Mouse (Mus musculus) liver, embryonic 14.5 days (tissue): ENCODE data around the gene Tmem205. TPM values are rescaled to one million over a fixed set of nuclear protein-coding genes. Genes with fewer than 3 reads are reported as not detected.

Source experiments
- ATAC-seq: fragments of 200-750 bp; cut with Nextera tagmentation; 2 replicates; pipeline ENCODE4 v1.8.0; 2017; ENCODE audit warnings: moderate number of reproducible peaks, mild to moderate bottlenecking, moderate library complexity; ENCODE audit not compliant: insufficient read depth
- DNase-seq, 3 experiments: peaks; one replicate each; pipeline ENCODE4 v3.0.0-alpha.2; 2012 to 2013; ENCODE audit warnings: low read depth in 3 of 3, low spot score in 3 of 3
- H3K27ac ChIP-seq: fragments of 300-500 bp; sonication (generic); 2 replicates; pipeline ENCODE4 v1.5.1; 2014; ENCODE audit warnings: moderate library complexity, mild to moderate bottlenecking, control low read depth, inconsistent platforms
- H3K27me3 ChIP-seq: fragments of 300-500 bp; sonication (generic); 2 replicates; pipeline ENCODE4 v1.6.1; 2014; ENCODE audit warnings: mild to moderate bottlenecking, low read length, moderate library complexity; ENCODE audit not compliant: control insufficient read depth, insufficient read depth
- H3K36me3 ChIP-seq: fragments of 300-500 bp; sonication (generic); replicated peaks from 2 replicates; pipeline ENCODE4 v1.6.1; 2014; ENCODE audit warnings: low read depth; ENCODE audit not compliant: control insufficient read depth, insufficient read depth
- H3K4me1 ChIP-seq, 2 experiments: fragments of 200-500 bp in 1 of 2; fragments of 300-500 bp in 1 of 2; sonication (generic) in 1 of 2; replicated peaks; 2 replicates each; pipeline ENCODE4 v1.6.1; 2012 to 2014; ENCODE audit warnings: antibody characterized with exemption in 1 of 2, inconsistent platforms in 1 of 2, low read length in 1 of 2; ENCODE audit not compliant: control insufficient read depth in 2 of 2, insufficient read depth in 2 of 2
- H3K4me2 ChIP-seq: fragments of 300-500 bp; sonication (generic); 2 replicates; pipeline ENCODE4 v1.6.1; 2014; ENCODE audit warnings: low read depth, mild to moderate bottlenecking, control low read depth, moderate library complexity
- H3K4me3 ChIP-seq, 2 experiments: fragments of 200-500 bp in 1 of 2; fragments of 300-500 bp in 1 of 2; sonication (generic) in 1 of 2; 2 replicates each; pipeline ENCODE4 v1.5.1; 2012 to 2014; ENCODE audit warnings: low read depth in 2 of 2, low read length in 2 of 2, mild to moderate bottlenecking in 2 of 2, control low read depth in 1 of 2, inconsistent platforms in 1 of 2, moderate library complexity in 1 of 2; ENCODE audit not compliant: insufficient read depth in 1 of 2
- H3K9ac ChIP-seq: fragments of 300-500 bp; sonication (generic); replicated peaks from 2 replicates; pipeline ENCODE4 v1.6.1; 2014; ENCODE audit warnings: mild to moderate bottlenecking, control low read depth, moderate library complexity
- H3K9me3 ChIP-seq: fragments of 300-500 bp; sonication (generic); 2 replicates; pipeline ENCODE4 v1.6.1; 2016; ENCODE audit warnings: low read length, mixed read lengths; ENCODE audit not compliant: control insufficient read depth
- CTCF ChIP-seq: IDR thresholded peaks from 2 replicates; pipeline ENCODE4 v1.5.1; 2016; ENCODE audit warnings: antibody characterized with exemption, low read depth, control low read depth
- EP300 ChIP-seq: IDR thresholded peaks from 2 replicates; pipeline ENCODE4 v1.6.1; 2016; ENCODE audit warnings: antibody characterized with exemption, low read depth
- WGBS: fragments of 180-500 bp; shearing (Covaris S2); extraction: QIAGEN DNeasy Blood & Tissue Kit; methylation state at CpG from one replicate; pipeline ENCODE4 v1.1.7; 2014; ENCODE audit not compliant: insufficient replicate concordance; 5-methylcytosine and 5-hydroxymethylcytosine counted together
- polyA plus RNA-seq, 2 experiments: library from polyadenylated mRNA; depleted of rRNA in 1 of 2; stranded (reverse) in 1 of 2; unstranded in 1 of 2; fragments of >200 nt; fragmentation: Nextera tagmentation in 1 of 2; extraction: Ambion mirVana in 1 of 2; gene quantifications; 2 replicates each; pipeline versions ENCODE4 v1.2.1 to v1.2.3; 2012 to 2014

Gene Tmem205
- polyA plus RNA-seq, 2 experiments: 37.5 to 110 TPM

DNA sequence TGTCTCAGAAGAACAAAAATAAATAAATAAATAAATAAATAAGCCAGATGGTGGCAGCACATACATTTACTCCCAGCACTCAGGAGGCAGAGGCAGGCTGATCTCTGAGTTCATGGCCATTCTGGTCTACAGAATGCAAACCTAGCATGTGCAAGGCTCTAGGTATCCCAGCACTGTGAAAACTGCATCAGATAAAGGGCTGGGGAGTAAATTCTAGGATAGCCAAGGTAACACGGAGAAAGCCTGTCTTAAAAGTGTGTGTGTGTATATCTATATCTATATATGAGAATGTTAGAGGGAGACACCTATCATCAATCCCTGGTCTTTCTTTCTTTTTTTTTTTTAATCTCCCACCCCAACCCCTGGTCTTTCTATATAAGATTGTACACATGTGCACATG is 1.9 kb downstream of the Tmem205 start:
- TF ChIP-seq CTCF (no peak), EP300 (no peak)
- H3K4me3 ChIP-seq: no peak overlapping the region
- no peaks in the 10 kb centered on the region for H3K9me3 ChIP-seq
- H3K36me3 ChIP-seq: no peaks in the 10 kb centered on the region
- H3K4me2 ChIP-seq: no peak overlapping the region; the same call in 1 of the 2 replicates
- H3K27ac ChIP-seq: no peak overlapping the region
- DNase-seq (no peak), ATAC-seq (no peak)
- H3K9ac ChIP-seq: no peak overlapping the region
- H3K4me1 ChIP-seq: peaks cover 8 to 20% of the 10 kb centered on the region in 2 experiments
- H3K27me3 ChIP-seq: no peaks in the 10 kb centered on the region
- 78% methylated on average over 1 of the region's 1 CpGs for WGBS

DNA sequence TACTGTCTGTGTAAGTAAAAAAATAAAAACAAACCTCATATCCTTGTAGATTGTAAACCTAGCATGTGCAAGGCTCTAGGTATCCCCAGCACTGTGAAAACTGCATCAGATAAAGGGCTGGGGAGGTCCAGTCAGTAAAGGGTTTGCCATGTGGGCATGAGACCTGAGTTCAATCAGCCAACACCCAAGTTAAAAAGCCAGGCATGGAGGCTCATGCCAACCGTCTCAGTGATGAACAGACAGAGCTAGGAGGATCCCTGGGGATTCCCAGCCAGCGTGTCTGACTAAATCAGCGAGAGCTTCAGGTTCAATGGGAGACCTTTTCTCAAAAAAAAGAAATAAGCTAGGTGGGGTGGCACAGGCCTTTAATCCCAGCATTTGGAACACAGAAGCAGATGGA is 2.3 kb downstream of the Tmem205 start:
- no peak for DNase-seq
- no peak for ATAC-seq
- H3K4me3 ChIP-seq: no peak overlapping the region
- H3K36me3 ChIP-seq: no peaks in the 10 kb centered on the region
- no peak for TF ChIP-seq CTCF
- TF ChIP-seq EP300: no peak
- no peak overlapping the region for H3K9ac ChIP-seq
- peaks cover 8 to 20% of the 10 kb centered on the region in 2 experiments for H3K4me1 ChIP-seq
- WGBS: 80% methylated on average over 3 of the region's 3 CpGs
- no peaks in the 10 kb centered on the region for H3K27me3 ChIP-seq
- H3K27ac ChIP-seq: no peak overlapping the region
- no peaks in the 10 kb centered on the region for H3K9me3 ChIP-seq
- H3K4me2 ChIP-seq: no peak overlapping the region

DNA sequence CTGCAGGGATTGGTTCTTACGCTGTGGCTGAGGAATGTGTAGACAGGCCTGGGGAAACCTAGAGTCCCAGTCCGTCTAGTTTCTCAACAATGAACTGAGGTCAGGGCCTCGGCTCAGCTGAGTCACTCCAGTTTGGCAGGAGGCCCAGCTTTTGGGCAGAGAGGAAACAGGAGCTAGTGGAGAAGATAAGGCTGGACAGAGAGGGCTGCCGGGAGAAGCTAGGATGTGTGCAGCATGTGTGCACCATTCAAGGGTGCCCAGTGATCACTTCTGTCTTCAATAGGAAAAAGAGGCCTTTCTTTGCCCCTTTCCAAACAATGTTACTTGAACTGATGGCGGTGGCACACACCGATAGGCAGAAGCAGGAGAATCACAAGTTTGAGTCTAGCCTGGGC is 3.3 kb downstream of the Tmem205 start:
- Histone ChIP-seq H3K9me3 (no peaks in the 10 kb centered on the region), H3K4me2 (no peak overlapping the region), H3K36me3 (no peaks in the 10 kb centered on the region), H3K9ac (no peak overlapping the region), H3K27ac (no peak overlapping the region; the same call in 1 of the 2 replicates), H3K27me3 (no peaks in the 10 kb centered on the region), H3K4me3 (no peak overlapping the region), H3K4me1 (peaks cover 8 to 20% of the 10 kb centered on the region in 2 experiments)
- DNase-seq: peak; percentile 44 to 61 (median 57)
- WGBS: 34% methylated on average over 6 of the region's 6 CpGs
- TF ChIP-seq EP300 (no peak), CTCF (no peak)
- peak; percentile 55 for ATAC-seq

DNA sequence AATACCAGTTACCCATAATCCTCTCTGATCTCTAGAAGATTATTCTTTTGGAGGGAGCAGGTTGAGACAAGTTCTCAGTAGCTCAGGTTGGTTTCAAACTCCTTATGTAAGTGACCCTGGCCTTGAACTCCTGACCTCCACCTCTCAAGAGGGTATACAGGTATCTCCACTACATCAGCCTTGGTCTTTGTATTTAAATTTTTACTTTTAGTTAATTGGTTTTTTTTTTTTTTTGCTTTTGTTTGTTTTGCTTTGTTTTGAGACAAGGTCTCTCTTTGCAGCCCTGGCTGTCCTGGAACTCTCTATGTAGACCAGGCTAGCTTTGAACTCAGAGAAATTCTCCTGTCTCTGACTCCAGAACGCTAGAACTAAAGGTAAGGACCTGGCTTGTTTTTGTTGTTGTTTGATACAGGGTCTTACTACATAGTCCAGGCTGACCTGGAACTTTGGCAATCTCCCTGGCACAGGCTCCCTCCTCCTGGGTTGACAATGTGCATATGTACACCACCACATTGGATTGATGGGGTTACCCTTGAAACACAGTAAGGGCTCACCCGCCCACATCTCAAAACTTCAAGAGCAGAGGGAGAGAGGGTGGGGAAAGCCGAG is 3.8 kb downstream of the Tmem205 start:
- no peak for TF ChIP-seq CTCF
- no peak for TF ChIP-seq EP300
- H3K9me3 ChIP-seq: no peaks in the 10 kb centered on the region
- H3K36me3 ChIP-seq: no peaks in the 10 kb centered on the region
- ATAC-seq: no peak
- no peak for DNase-seq
- H3K4me2 ChIP-seq: no peak overlapping the region
- peaks cover 8 to 21% of the 10 kb centered on the region in 2 experiments for H3K4me1 ChIP-seq
- H3K9ac ChIP-seq: no peak overlapping the region
- no peaks in the 10 kb centered on the region for H3K27me3 ChIP-seq
- no peak overlapping the region for H3K27ac ChIP-seq
- no peak overlapping the region for H3K4me3 ChIP-seq
- WGBS: 26% methylated on average over 3 of the region's 3 CpGs

DNA sequence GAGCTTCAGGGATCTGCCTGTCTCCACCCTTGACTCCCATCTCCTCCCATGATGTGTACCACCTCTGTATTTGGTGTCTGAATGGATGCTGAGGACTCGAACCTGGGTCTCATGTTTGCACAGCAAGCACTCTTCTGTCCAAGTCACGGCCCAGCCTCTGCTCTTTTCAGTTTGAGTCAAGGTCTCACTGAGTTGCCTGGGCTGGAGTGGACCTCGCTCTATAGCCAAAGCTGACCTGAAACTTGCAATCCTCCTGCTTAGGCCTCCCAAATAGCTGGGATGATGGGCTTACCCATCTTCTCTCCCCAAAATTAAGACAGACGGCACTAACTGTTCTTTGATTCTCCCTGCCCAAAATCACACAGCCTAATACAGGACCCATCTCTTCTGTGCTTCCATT is 4.3 kb downstream of the Tmem205 start:
- no peak overlapping the region for H3K27ac ChIP-seq

More for the DNA sequence above, 4.3 kb downstream of the Tmem205 start:
- Histone ChIP-seq H3K4me1 (peaks cover 8 to 25% of the 10 kb centered on the region in 2 experiments), H3K4me2 (no peak overlapping the region), H3K9me3 (no peaks in the 10 kb centered on the region), H3K9ac (no peak overlapping the region), H3K36me3 (no peaks in the 10 kb centered on the region), H3K27me3 (no peaks in the 10 kb centered on the region), H3K4me3 (no peak overlapping the region)
- ATAC-seq (no peak), DNase-seq (no peak)
- TF ChIP-seq EP300 (no peak), CTCF (no peak)
- 64% methylated on average over 4 of the region's 4 CpGs for WGBS
